Mouse (Mus musculus) gastrocnemius, adult 8-10 months (tissue): ENCODE measurements around the gene Hsd17b13. TPM values are rescaled to one million over a fixed set of nuclear protein-coding genes. Genes with fewer than 3 reads are reported as not detected.
"Not testable (repeated sequence)": the region's sequence is repeated elsewhere in the genome, so short reads cannot be mapped to it uniquely, and the experiment has no call there.

Experiments
- DNase-seq, 2 experiments: peaks; one replicate each; pipeline ENCODE4 v3.0.0; 2022; ENCODE audit warnings: low spot score in 2 of 2
- total RNA-seq, 4 experiments: library from RNA; stranded (reverse); gene quantifications; 2 replicates each; pipeline ENCODE4 v1.2.4; 2022

Hsd17b13 gene
- not detected for total RNA-seq

- DNase-seq: no peak
Measured at GRCm38 (mm10) chr5:103977297-103977696, at the start of gene Hsd17b13. Gene Hsd17b13, minus strand, starts transcription at chr5:103977410.

GRCm38 (mm10) chr5:104025245-104025854 lies 48.1 kb upstream of the Hsd17b13 start:
- no peak for DNase-seq

GRCm38 (mm10) chr5:104024762-104025161 lies 47.6 kb upstream of the Hsd17b13 start:
- no peak for DNase-seq

GRCm38 (mm10) chr5:104024193-104024592 lies 47.0 kb upstream of the Hsd17b13 start:
- not testable (repeated sequence) for DNase-seq

- DNase-seq: no peak
Measured at GRCm38 (mm10) chr5:104023289-104024020, 46.2 kb upstream of the Hsd17b13 start.

- DNase-seq: no peak
Measured at GRCm38 (mm10) chr5:104022558-104022957, 45.3 kb upstream of the Hsd17b13 start.

GRCm38 (mm10) chr5:104021597-104022378 lies 44.6 kb upstream of the Hsd17b13 start, which contains the start of gene Hsd17b11:
Gene Hsd17b11, minus strand, starts transcription at chr5:104021919.
- peak; percentile 71 for DNase-seq

GRCm38 (mm10) chr5:104011419-104011818 lies 34.2 kb upstream of the Hsd17b13 start:
- no peak for DNase-seq

GRCm38 (mm10) chr5:104010261-104010660 lies 33.1 kb upstream of the Hsd17b13 start:
- no peak for DNase-seq

- DNase-seq: no peak
Measured at GRCm38 (mm10) chr5:104009421-104009820, 32.2 kb upstream of the Hsd17b13 start.

GRCm38 (mm10) chr5:104007801-104008200 lies 30.6 kb upstream of the Hsd17b13 start:
- DNase-seq: no peak

- DNase-seq: no peak
Measured at GRCm38 (mm10) chr5:104006811-104007210, 29.6 kb upstream of the Hsd17b13 start.

- DNase-seq: no peak
Measured at GRCm38 (mm10) chr5:104003955-104004354, 26.7 kb upstream of the Hsd17b13 start.

GRCm38 (mm10) chr5:104003256-104003931 lies 26.2 kb upstream of the Hsd17b13 start:
- DNase-seq: no peak

GRCm38 (mm10) chr5:104002549-104003255 lies 25.5 kb upstream of the Hsd17b13 start:
- DNase-seq: no peak

GRCm38 (mm10) chr5:103999738-104000137 lies 22.5 kb upstream of the Hsd17b13 start:
- DNase-seq: peak; percentile 51 to 66

GRCm38 (mm10) chr5:103998739-103999138 lies 21.5 kb upstream of the Hsd17b13 start:
- DNase-seq: no peak

GRCm38 (mm10) chr5:103995181-103995580 lies 18.0 kb upstream of the Hsd17b13 start:
- no peak for DNase-seq

- DNase-seq: no peak
Measured at GRCm38 (mm10) chr5:103994669-103995068, 17.5 kb upstream of the Hsd17b13 start.

GRCm38 (mm10) chr5:103993601-103994000 lies 16.4 kb upstream of the Hsd17b13 start:
- no peak for DNase-seq

GRCm38 (mm10) chr5:103992831-103993230 lies 15.6 kb upstream of the Hsd17b13 start:
- DNase-seq: no peak
